In the genomic region with DNA sequence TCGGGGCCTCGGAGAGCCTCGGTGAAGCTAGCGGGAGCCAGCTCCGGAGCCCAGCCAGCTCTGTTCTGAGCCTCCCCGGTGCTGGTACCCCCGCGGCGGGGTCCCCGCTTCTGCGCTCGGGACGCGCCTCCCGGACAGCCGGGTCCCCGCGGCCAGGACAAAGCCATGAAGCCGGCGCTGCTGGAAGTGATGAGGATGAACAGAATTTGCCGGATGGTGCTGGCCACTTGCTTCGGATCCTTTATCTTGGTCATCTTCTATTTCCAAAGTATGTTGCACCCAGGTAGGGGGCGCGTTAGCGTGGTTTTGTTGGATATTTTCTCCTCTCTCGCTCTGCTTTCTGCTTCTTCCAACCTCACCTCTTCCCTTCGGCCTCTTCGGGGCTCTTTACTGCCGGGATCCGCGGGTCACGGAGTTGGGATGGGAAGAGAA, we compare ENCODE assay signal across 8 mouse cellular contexts. TPM values are rescaled to one million over a fixed set of nuclear protein-coding genes. Genes with fewer than 3 reads are reported as not detected.
A peak's percentile ranks its signal among the peaks of the same experiment; 100 is the strongest.
DNase-seq lines count a peak whose midpoint lies in the region; ATAC-seq and TF ChIP-seq lines count a peak whose summit lies in the region.

No protein-coding gene starts in this region.

- no peak for TF ChIP-seq POLR2A in cortical plate, adult 2 months (IDR thresholded peaks at IDR 0.05; ENCODE audit: extremely low read depth, insufficient read depth, low read length)

- peak overlapping the region; percentile 66; the same call in 1 of the 2 replicates for H3K27ac ChIP-seq in cortical plate, adult 2 months (ENCODE audit: insufficient read depth, low read length)
- H3K27ac ChIP-seq in heart, embryonic 15.5 days, result peak overlapping the region; percentile 87
- peak overlapping the region; percentile 67 for H3K27ac ChIP-seq in liver, postnatal 0 days (ENCODE audit: low read depth)

- peaks cover 35% of the 10 kb centered on the region for H3K79me3 ChIP-seq in C2C12 (ENCODE audit: low read depth)

- DNase-seq in ZHBTc4 (ENCODE audit: low read depth, low spot score), result peak; percentile 46
- peak; percentile 52 to 81 for DNase-seq in kidney, postnatal 36 days
- peak; percentile 51 for DNase-seq in liver, postnatal 0 days
- peak; percentile 57 for DNase-seq in ovary, postnatal 36 days (ENCODE audit: low spot score)
- DNase-seq in thymus, postnatal 4 days, result peak; percentile 72

- peaks cover 2% of the 10 kb centered on the region; the same call in 1 of the 2 replicates for H3K4me1 ChIP-seq in cortical plate, adult 2 months (ENCODE audit: control insufficient read depth, insufficient read depth, low read length)
- H3K4me1 ChIP-seq in heart, embryonic 15.5 days (replicated peaks), result peaks cover 39% of the 10 kb centered on the region
- peaks cover 17% of the 10 kb centered on the region for H3K4me1 ChIP-seq in liver, postnatal 0 days (ENCODE audit: insufficient read depth)

- peaks cover 52% of the 10 kb centered on the region for H3K79me2 ChIP-seq in C2C12 (ENCODE audit: control insufficient read depth, insufficient read depth)

- H3K9ac ChIP-seq in heart, embryonic 15.5 days, result peak overlapping the region; percentile 81
- H3K9ac ChIP-seq in liver, postnatal 0 days (replicated peaks), result peak overlapping the region; percentile 69

- TF ChIP-seq CTCF in C2C12 (IDR thresholded peaks at IDR 0.05; ENCODE audit: control insufficient read depth, insufficient read depth, insufficient read length), result no peak
- peak; percentile 21; the same call in 1 of the 2 replicates for TF ChIP-seq CTCF in cortical plate, adult 2 months (IDR thresholded peaks at IDR 0.05; ENCODE audit: extremely low read depth, insufficient read depth, low read length)
- peak; percentile 56 for TF ChIP-seq CTCF in liver, postnatal 0 days (IDR thresholded peaks at IDR 0.05; ENCODE audit: low read depth)

- peak overlapping the region; percentile 78 for H3ac ChIP-seq in C2C12 (ENCODE audit: control insufficient read depth, insufficient read length, low read depth)

- WGBS in heart, embryonic 15.5 days, result under 1% methylated on average over 32 of the region's 32 CpGs
- WGBS in liver, postnatal 0 days (ENCODE audit: insufficient replicate concordance), result 0% methylated on average over 32 of the region's 32 CpGs

- H3K4me3 ChIP-seq in C2C12 (ENCODE audit: insufficient read depth, poor library complexity, severe bottlenecking), result peak overlapping the region; percentile 81
- H3K4me3 ChIP-seq in cortical plate, adult 2 months (ENCODE audit: insufficient read depth, low read length), result peak overlapping the region; percentile 54
- H3K4me3 ChIP-seq in heart, embryonic 15.5 days, result peak overlapping the region; percentile 88
- H3K4me3 ChIP-seq in liver, postnatal 0 days (ENCODE audit: low read depth, low read length), result peak overlapping the region; percentile 74

- H3K36me3 ChIP-seq in C2C12 (ENCODE audit: control insufficient read depth, insufficient read depth), result no peaks in the 10 kb centered on the region
- H3K36me3 ChIP-seq in heart, embryonic 15.5 days, result no peaks in the 10 kb centered on the region
- no peaks in the 10 kb centered on the region for H3K36me3 ChIP-seq in liver, postnatal 0 days (replicated peaks; ENCODE audit: insufficient read depth, low read length)

- ATAC-seq in heart, embryonic 15.5 days (replicated peaks; ENCODE audit: insufficient number of reproducible peaks, insufficient read depth, low FRiP score, low read depth), result no peak; the same call in 1 of the 2 replicates
- peak; percentile 19 for ATAC-seq in liver, postnatal 0 days

- peak overlapping the region; percentile 98 for H3K4me2 ChIP-seq in heart, embryonic 15.5 days
- peak overlapping the region; percentile 78 for H3K4me2 ChIP-seq in liver, postnatal 0 days (ENCODE audit: low read depth, low read length)

- no peak for TF ChIP-seq EP300 in liver, postnatal 0 days (IDR thresholded peaks at IDR 0.05; ENCODE audit: low read depth)

- no peaks in the 10 kb centered on the region for H3K9me3 ChIP-seq in heart, embryonic 15.5 days (replicated peaks)
- no peaks in the 10 kb centered on the region for H3K9me3 ChIP-seq in liver, postnatal 0 days (ENCODE audit: low read length)

- no peaks in the 10 kb centered on the region for H3K27me3 ChIP-seq in C2C12 (ENCODE audit: control insufficient read depth, insufficient read depth, insufficient read length)
- H3K27me3 ChIP-seq in heart, embryonic 15.5 days, result peaks cover 24% of the 10 kb centered on the region
- H3K27me3 ChIP-seq in liver, postnatal 0 days (ENCODE audit: insufficient read depth, low read length), result peaks cover 36% of the 10 kb centered on the region

TF ChIP-seq in C2C12, 6 proteins besides CTCF, POLR2A, EP300 and RAD21:
- no peak for TF ChIP-seq MYOG (IDR thresholded peaks at IDR 0.05; ENCODE audit: control insufficient read depth, extremely low read depth, insufficient read length)
- no peak for TF ChIP-seq FOSL1 (IDR thresholded peaks at IDR 0.05; ENCODE audit: insufficient read depth, low read length, poor library complexity, severe bottlenecking)
- TF ChIP-seq USF1 (IDR thresholded peaks at IDR 0.05; ENCODE audit: low read depth), result no peak
- no peak for TF ChIP-seq MYOD1 (IDR thresholded peaks at IDR 0.05; ENCODE audit: control insufficient read depth, insufficient read length, low read depth)
- TF ChIP-seq CEBPB (IDR thresholded peaks at IDR 0.05; ENCODE audit: low read depth), result no peak
- TF ChIP-seq MAX (IDR thresholded peaks at IDR 0.05), result no peak

RNA-seq across cellular contexts. Expression of gene Chst11, which starts 0.4 kb away (rescaled TPM):
- polyA plus RNA-seq in C2C12 (2012; fragmentation: generic; extraction: Trizol), result 15.9 TPM
- polyA plus RNA-seq in cortical plate, adult 2 months (2012; rRNA removed), result 24.5 and 25.0 TPM in 2 replicates
- polyA plus RNA-seq in heart, embryonic 15.5 days (2015; fragmentation: Nextera tagmentation; extraction: Ambion mirVana), result 2.0 and 2.1 TPM in 2 replicates
- 0.40 and 0.45 TPM in 2 replicates for polyA plus RNA-seq in liver, postnatal 0 days (2015; fragmentation: Nextera tagmentation; extraction: Ambion mirVana)
